ENCODE assay signal across 1 mouse cellular context in the genomic region with DNA sequence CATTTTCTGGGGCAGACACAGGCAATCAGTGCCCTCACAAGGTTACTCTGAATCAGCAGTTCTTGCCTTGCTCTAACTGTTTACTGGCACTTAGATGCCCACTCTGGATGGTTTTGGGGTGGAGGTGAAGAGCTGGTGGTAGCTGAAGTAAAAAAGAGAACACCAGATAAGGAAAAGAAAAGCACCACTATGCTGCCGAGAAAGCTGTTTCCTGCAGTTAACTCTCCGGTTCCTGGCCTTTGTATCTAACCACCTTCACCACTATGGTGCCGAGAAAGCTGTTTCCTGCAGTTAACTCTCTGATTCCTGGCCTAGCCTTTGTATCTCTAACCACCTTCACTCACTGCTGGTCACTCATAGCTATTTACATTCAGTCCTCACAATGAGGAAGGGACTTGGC.
TF ChIP-seq lines count a peak whose summit lies in the region.

No protein-coding gene starts in this region.

TF ChIP-seq in MEL, 35 proteins besides CTCF, POLR2A, EP300 and RAD21:
- no peak for TF ChIP-seq NELFE (IDR thresholded peaks at IDR 0.05; ENCODE audit: low read depth, low read length)
- TF ChIP-seq GATA1 (IDR thresholded peaks at IDR 0.05; ENCODE audit: low read depth, low read length): peak; percentile 38; the same call in 1 of the 2 replicates
- TF ChIP-seq ZC3H11A (IDR thresholded peaks at IDR 0.05; ENCODE audit: low read depth, low read length): no peak
- TF ChIP-seq TAL1 (IDR thresholded peaks at IDR 0.05; ENCODE audit: low read length): peak; percentile 58
- no peak for TF ChIP-seq GABPA (IDR thresholded peaks at IDR 0.05; ENCODE audit: low read depth, low read length)
- peak; percentile 55; the same call in 1 of the 2 replicates for TF ChIP-seq TCF12 (IDR thresholded peaks at IDR 0.05; ENCODE audit: low read depth, low read length)
- TF ChIP-seq RCOR1 (IDR thresholded peaks at IDR 0.05; ENCODE audit: low read depth, low read length): 0 out of 2 replicates have a peak, but pooled peaks have one; percentile 15
- TF ChIP-seq MYB (IDR thresholded peaks at IDR 0.05; ENCODE audit: low read depth, low read length): no peak; the same call in 1 of the 2 replicates
- TF ChIP-seq MAX (IDR thresholded peaks at IDR 0.05; ENCODE audit: low read length): no peak
- no peak for TF ChIP-seq SMC3 (IDR thresholded peaks at IDR 0.05; ENCODE audit: low read depth, low read length)
- TF ChIP-seq JUND (IDR thresholded peaks at IDR 0.05; ENCODE audit: low read depth, low read length): no peak
- no peak for TF ChIP-seq SIN3A (IDR thresholded peaks at IDR 0.05; ENCODE audit: low read length)
